Mouse (Mus musculus): ENCODE measurements around the gene Gm14295. TPM values are rescaled to one million over a fixed set of nuclear protein-coding genes. Genes with fewer than 3 reads are reported as not detected.
A peak's percentile ranks its signal among the peaks of the same experiment; 100 is the strongest.
"Not testable (repeated sequence)": the region's sequence is repeated elsewhere in the genome, so short reads cannot be mapped to it uniquely, and the experiment has no call there.

The Gm14295 gene
- polyA plus RNA-seq (2012; rRNA removed): 32.7 and 63.5 TPM in 2 replicates

- H3K4me3 ChIP-seq (ENCODE audit: insufficient read depth, low read length): peak within 1 kb of the TSS; percentile 29
- not testable (repeated sequence) for H3K4me1 ChIP-seq (ENCODE audit: control insufficient read depth, insufficient read depth, low read length); H3K27ac ChIP-seq (ENCODE audit: insufficient read depth, low read length)
These were observed at the start of gene Gm14295 for GRCm38 (mm10) chr2:176798312-176798711. Gene Gm14295, plus strand, starts transcription at chr2:176798612.

GRCm38 (mm10) chr2:176798785-176799184, 373 bp downstream of the Gm14295 start:
- not testable (repeated sequence) for H3K4me1 ChIP-seq (ENCODE audit: control insufficient read depth, insufficient read depth, low read length); H3K27ac ChIP-seq (ENCODE audit: insufficient read depth, low read length)
- H3K4me3 ChIP-seq (ENCODE audit: insufficient read depth, low read length): peak overlapping the region; percentile 29

DNA sequence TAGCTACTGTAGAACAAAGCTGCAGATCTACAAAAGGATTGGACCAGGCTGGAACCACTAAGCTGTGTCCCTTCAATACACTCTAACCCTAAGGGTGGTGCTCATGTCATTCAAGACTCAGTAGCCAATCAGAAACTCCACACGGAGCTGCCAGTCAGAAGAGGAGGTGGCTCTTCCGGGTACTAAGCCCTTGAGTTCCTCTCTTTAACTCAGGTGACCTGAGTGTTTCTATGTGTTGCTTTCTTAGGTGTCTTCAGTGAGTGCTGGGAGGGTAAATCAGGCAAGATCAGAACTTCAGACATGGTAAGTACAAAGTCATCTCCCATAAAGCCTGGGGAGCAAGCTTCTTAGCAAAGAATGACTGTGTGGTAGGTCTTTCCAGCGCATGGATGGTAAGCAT, 32.4 kb downstream of the Gm14295 start, which contains the start of gene Gm14408:
Gm14408 (plus strand) TSS at position 301 of the 400 bp plus-strand sequence.
- not testable (repeated sequence) for H3K4me3 ChIP-seq (ENCODE audit: insufficient read depth, low read length); H3K27ac ChIP-seq (ENCODE audit: insufficient read depth, low read length); H3K4me1 ChIP-seq (ENCODE audit: control insufficient read depth, insufficient read depth, low read length)

Other genes starting within 250 kb of the Gm14295 start
- gene Gm14308, start 162.3 kb upstream of the Gm14295 start, polyA plus RNA-seq (2012; rRNA removed): 16.5 and 19.7 TPM in 2 replicates
- gene Zfp973, start 128.1 kb upstream of the Gm14295 start, polyA plus RNA-seq (2012; rRNA removed): 8.1 TPM in 2 replicates
- 46.8 and 53.5 TPM in 2 replicates for gene Gm14305, start 90.3 kb upstream of the Gm14295 start, polyA plus RNA-seq (2012; rRNA removed)
- gene Gm14408, start 32.5 kb downstream of the Gm14295 start, polyA plus RNA-seq (2012; rRNA removed): not detected in 2 replicates
- gene Gm14296, start 129.2 kb downstream of the Gm14295 start, polyA plus RNA-seq (2012; rRNA removed): 24.6 TPM in 2 replicates
- 13.7 and 16.5 TPM in 2 replicates for gene Gm14419, start 202.3 kb downstream of the Gm14295 start, polyA plus RNA-seq (2012; rRNA removed)